Mouse (Mus musculus) mature B cell (primary cell): ENCODE data around the gene Zbtb8b.
"Not testable (repeated sequence)": the region's sequence is repeated elsewhere in the genome, so short reads cannot be mapped to it uniquely, and the experiment has no call there.

Source experiments
- in situ Hi-C: fragments of 300-500 bp; cut with MboI; formaldehyde crosslinking; loops from 2 replicates; pipeline ENCODE4 v1.14.3; 2019

Gene Zbtb8b

GRCm38 (mm10) chr4:129440340-129441063 is at the start of gene Zbtb8b:
Zbtb8b (minus strand) TSS chr4:129440853.
- in situ Hi-C loops = no loop called here

GRCm38 (mm10) chr4:129481090-129481489 is 40.4 kb upstream of the Zbtb8b start:
- in situ Hi-C loops = no loop called here

GRCm38 (mm10) chr4:129479863-129480262 is 39.2 kb upstream of the Zbtb8b start:
- in situ Hi-C loops = no loop called here

DNA sequence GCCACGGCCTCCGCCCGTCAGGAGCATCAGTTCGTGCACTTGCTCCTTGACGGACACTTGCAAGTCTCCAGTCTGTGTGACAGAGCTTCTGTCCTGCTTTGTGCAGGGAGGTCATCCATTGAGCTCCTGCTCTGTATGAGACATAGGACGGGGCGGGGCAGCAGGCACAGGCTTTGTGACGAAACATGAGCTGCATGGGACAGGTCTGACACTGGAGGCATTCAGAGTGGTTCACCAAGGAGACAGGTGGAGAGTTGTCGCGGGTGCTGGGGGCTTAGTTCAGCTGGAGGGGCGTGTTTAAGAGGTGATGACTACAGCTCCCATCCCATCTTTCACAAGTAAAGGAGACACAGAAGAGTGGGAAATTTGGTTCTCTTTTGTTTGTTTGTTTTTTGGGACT is 35.4 kb upstream of the Zbtb8b start:
- in situ Hi-C loops = no loop called here

DNA sequence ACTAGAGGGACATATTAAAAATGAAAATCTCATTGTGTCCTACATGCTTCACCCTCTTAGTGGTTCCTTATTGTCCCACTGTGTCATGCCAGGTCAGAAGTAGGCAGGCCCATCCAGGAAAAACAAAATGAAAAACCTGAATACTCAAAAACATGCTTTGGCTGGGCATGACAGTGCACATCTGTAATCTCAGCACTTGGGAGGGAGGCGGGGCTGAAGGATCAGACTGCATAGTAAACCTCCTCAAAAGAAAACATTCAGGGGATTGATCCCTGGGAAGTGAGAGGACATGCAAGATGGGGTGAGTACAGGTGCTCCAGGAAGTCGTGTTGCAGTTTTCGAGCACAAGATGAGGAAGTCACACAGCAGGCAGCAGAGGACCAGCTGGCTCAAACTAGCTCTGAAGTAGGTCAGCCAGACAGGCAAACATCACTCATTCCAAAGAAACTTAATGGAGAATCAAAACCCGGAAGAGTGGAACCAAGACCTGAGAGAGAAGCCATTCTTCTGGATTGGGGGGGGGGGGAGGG is 23.7 kb upstream of the Zbtb8b start:
- in situ Hi-C loops = no loop called here

DNA sequence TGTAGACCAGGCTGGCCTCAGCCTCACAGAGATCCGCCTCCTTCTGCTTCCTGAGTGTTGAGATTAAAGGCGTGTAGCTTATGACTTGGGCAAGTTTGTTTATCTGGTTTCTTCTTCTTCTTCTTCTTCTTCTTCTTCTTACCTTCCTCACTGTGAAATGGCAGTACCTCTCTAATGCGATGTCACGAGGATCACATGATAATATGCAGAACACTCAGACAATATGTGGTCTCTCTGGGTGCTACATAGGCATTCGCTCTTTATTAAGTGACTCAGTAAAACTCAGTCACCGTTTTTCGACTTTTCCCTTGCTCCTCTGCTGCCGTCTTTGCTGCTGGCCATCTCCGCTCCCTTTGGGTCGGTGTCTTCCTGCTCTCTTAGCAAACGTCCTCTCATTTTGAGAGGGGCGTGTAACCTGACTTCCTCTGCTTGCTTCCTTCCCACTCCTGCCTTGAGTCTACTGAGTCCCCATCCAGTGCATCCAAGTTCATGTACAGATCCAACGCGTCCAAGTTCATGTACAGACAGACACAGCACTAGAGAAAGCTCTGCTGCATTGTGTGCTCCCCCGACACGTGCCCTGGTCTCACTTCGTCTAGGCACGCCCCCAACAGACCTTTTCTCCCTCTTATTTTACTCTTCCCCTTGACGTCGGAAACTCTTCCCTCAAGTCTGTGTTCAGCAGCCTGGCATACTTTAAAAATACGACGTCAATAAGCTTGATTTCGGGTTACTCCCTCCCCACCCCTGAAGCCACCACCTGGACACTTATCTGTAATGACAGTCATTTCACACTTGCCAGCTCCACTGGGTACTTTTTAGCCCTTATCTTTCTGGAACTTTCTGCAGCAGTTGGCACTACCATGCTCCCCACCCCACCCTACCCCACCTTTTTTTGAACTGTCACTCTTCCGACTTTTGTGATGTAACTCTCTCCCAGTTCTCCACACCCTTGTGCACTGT is 22.7 kb upstream of the Zbtb8b start:
- in situ Hi-C loops = no loop called here

- in situ Hi-C loops = no loop called here
Observed at GRCm38 (mm10) chr4:129462118-129462517, 21.5 kb upstream of the Zbtb8b start.

DNA sequence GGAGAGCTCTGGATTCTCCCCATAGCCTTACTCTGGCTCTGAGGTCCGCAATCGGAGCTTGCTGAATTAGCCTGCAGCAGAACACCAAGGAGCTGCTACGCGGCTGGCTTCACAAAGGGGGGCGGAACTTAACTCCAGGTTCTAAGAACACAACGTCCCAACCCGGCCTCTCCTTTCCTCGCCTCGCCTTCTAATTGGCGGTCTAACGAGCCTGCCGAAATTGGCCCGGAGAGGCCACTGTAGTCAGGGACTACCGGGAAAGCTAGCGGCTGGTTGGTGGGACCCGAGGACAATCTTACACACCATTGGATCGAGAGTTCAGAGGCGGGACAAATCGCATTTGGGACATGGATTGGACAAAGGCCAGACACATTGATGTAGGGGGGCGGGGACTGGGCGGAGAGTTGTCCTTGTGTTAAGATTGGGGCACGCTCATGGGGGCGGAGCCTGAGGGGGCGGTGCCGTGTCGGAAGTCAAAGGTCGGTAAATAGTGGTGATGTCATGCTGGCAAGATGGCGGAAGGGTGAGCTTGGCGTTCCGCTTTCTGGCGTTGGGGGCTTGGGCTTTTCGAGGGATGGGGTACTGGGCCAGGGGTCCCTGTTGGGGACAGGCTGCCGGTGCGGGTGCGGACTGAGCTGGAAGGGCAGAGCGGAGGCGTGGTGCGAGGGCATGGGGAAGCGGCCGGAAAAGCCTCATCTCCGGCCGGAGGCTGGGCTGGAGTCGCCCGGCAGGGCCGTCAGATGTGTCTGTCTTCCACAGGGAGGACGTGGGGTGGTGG is 20.7 kb upstream of the Zbtb8b start, which contains the start of gene Bsdc1:
TSS of gene Bsdc1 (plus strand) at position 399 of the 778 bp plus-strand sequence.
- in situ Hi-C loops = no loop called here

DNA sequence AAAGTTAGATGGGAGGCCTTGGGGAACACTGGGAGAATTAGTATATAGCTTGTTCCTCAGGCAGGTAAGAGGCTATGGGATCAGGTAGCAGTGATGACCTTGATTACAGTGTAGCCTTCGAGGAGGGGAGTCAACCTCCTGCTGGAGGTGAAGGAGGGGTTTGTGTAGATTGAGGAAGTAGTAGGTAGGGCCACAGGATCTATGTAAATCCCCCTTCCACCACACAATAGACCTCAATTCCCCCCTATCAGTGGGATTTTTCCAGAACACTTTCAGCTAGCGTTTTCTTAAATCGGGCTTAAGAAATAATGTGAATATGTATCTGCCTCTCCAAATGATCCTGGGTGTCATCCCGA is 20.2 kb upstream of the Zbtb8b start:
- in situ Hi-C loops = no loop called here

- in situ Hi-C loops = no loop called here
Observed at GRCm38 (mm10) chr4:129459726-129460125, 19.1 kb upstream of the Zbtb8b start.

- in situ Hi-C loops = not testable (repeated sequence)
Observed at GRCm38 (mm10) chr4:129457311-129457710, 16.7 kb upstream of the Zbtb8b start.

DNA sequence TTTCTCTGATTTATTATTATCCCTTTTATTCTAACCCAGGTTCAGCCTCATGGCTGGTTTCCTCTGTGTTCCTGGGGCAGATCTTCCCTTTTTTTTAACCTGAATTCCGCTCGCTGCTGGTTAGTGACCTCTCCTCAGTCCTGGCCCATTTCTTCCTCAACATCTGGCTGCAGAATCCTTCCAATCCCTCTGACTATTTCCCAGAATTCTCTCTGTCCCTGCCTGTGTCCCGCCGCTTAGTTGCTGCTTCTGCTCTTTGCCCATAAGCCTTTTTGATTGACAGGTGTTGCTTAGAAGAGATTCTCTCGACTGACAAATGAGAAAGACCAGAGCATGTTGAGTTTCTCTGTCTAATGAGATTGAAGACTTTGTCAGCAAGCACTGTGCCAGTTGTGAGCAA is 15.5 kb upstream of the Zbtb8b start:
- in situ Hi-C loops = no loop called here

DNA sequence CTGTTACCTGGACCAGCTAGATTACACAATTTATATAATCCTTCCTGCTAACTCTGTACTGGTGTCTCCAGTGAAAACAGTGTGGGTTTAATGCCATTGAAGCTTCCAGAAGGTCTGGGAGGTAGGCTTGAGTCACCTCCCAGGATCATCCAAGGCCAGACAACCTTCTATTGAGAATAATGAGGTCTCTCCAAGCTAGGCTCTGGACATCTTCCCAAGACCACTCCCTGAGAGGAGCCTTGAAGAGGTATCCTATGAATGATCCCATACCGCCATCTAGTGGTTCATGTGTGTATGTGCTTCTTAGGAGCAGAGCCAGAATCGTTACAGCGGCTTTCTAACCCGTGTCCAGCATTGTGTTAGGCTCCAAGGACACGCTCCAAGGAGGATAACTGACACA is 14.6 kb upstream of the Zbtb8b start:
- in situ Hi-C loops = no loop called here

GRCm38 (mm10) chr4:129451471-129452169 is 11.0 kb upstream of the Zbtb8b start:
- in situ Hi-C loops = loop anchor here (5.0 kb wide), 1 partner anchor 109 kb away; no protein-coding TSS in a partner anchor

GRCm38 (mm10) chr4:129450851-129451250 is 10.2 kb upstream of the Zbtb8b start:
- in situ Hi-C loops = loop anchor here (5.0 kb wide), 1 partner anchor 109 kb away; no protein-coding TSS in a partner anchor

- in situ Hi-C loops = no loop called here
Observed at GRCm38 (mm10) chr4:129448713-129449112, 8.1 kb upstream of the Zbtb8b start.

GRCm38 (mm10) chr4:129447778-129448563 is 7.3 kb upstream of the Zbtb8b start:
- in situ Hi-C loops = no loop called here

DNA sequence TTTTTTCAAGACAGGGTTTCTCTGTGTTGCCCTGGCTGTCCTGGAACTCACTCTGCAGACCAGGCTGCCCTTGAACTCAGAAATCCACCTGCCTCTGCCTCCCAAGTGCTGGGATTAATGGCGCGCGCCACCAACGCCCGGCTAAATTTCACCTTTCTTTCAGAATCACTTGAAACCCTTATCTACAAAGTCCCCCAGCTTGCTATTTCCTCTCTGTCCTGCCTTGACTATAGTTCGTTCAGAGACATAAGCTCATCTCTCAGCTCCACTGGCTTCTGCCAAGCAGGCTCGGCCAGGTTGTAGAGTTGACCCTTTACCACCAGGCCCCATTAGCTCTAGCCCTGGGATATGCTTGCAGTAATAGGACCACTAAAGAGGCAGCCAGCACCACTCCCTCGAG is 6.7 kb upstream of the Zbtb8b start:
- in situ Hi-C loops = no loop called here

DNA sequence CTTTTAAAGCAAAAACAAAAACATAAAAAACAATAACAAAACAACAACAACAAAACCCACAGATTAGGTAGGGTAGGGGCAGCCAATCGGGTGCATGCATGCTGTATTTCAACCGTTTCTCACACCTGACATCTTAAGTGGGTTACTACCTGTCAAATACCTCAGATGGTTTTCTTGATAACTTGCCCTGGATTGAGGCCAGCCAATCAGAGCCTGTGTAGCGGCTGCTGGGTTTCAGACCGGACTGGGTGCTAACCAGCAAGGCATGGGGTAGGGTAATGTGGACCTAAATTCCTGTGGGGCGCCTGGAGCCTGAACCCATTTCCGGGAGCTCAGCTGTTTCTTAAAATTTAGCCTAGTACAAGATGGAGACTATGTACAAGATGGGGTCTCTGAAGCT is 492 bp upstream of the Zbtb8b start:
- in situ Hi-C loops = no loop called here

GRCm38 (mm10) chr4:129418321-129418720 is 22.3 kb downstream of the Zbtb8b start:
- in situ Hi-C loops = no loop called here
